Mouse (Mus musculus) CD4-positive naive resting alpha-beta T cell, adult 76 days (primary cell): ENCODE results near the gene Chrm2. TPM values are rescaled to one million over a fixed set of nuclear protein-coding genes. Genes with fewer than 3 reads are reported as not detected.

Experiments used
- total RNA-seq: library from RNA; stranded (reverse); gene quantifications from one replicate; pipeline ENCODE4 v1.2.4, GENCODE M21; 2023

The Chrm2 gene
- total RNA-seq: not detected

DNA sequence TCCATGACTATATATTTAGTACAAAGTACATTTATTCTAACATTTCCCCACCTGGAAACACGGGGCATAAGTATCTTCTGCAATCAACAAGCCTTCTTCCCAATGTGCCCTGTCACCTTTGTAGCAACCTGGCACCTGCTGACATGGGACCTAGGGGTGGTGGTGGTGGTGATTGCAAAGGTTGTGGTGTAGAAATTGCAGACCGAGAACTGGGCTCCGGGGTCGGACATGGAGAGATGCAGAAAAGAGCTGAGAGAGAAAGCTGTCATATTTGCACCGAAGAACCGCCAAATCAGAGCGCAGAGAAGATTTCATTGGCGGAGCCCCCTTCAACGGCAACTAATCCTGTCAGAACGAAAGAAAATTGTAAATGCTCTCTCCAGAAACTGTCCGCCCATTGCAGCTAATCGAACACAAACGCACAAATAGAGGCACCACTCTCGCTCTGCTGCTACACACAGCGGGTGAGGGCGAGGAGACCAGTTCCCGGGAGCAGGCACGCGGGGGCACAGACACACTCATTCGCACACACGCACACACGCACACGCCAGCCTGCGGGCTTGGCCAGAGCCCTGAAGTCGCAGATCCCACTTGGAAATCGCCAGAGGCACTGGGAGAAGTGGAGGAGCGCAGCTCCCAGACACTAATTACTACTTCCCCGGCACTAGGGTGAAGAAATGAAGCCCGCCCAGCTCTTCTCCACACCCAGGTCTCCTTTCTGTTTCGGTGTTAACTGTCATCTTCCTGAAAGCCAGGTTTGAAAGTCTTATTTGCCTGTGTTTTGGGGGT, at the start of gene Chrm2:
TSS of gene Chrm2 (plus strand) at position 473 of the 789 bp plus-strand sequence.

